Comparison of ENCODE assay signal across 21 mouse cellular contexts in the genomic region with DNA sequence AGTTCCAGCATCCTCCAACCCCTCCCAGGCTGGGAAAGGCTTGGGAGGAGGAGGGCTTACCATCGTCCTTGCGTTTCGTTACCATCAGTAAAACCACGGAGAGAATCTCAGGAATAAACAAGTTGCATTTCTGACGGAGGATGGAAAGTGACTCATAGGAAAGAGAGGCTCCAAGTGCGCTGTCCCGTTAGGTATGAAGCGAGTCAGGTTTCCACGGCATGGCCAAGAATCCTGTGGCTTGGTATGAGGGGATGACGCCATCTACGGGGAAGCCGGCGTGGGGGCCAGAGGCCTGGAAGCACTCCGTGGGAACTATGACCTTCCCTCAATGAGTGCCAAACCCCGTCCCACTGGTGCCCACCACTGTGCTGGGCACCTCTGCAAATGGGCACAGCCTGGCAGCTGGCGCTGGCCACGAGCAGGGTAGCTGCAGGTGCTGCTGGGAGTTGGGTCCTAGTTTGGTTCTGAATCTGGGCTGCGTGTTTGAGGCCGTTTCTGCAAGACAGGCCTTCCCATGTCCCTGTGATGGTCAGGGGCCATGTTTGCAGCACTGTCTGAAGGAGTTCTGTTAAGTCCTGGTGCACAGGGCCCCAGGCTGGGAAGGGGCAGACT.
DNase-seq lines count a peak whose midpoint lies in the region; ATAC-seq and TF ChIP-seq lines count a peak whose summit lies in the region.
"Had no signal": no experiment of that assay in that cellular context is flagged by ENCODE, and none has a peak within 500 bp of the region (broad histone marks: within the 10 kb centered on the region; RNA-seq: fewer than 3 reads in every experiment).

No protein-coding gene starts in this region.

- CTCF ChIA-PET in Patski (lab: Charles Lee): interaction anchor here (0.5 to 1.1 kb wide), 3 partner anchors 13 to 287 kb away, joined by 3 read pairs; no protein-coding TSS in a partner anchor

- H3K9me3 ChIP-seq in heart, embryonic 10.5 days: no peaks in the 10 kb centered on the region
- H3K9me3 ChIP-seq in heart, embryonic 11.5 days (replicated peaks; ENCODE audit: control insufficient read depth, low read length): no peaks in the 10 kb centered on the region
- no peaks in the 10 kb centered on the region for H3K9me3 ChIP-seq in hindbrain, embryonic 10.5 days
- H3K9me3 ChIP-seq: embryonic facial prominence, embryonic 12.5 days; forebrain, embryonic 13.5 days; hindbrain, embryonic 13.5 days; kidney, embryonic 15.5 days had no signal

- H3ac ChIP-seq in C2C12 (ENCODE audit: control insufficient read depth, insufficient read length, low read depth) (no peak overlapping the region), myocyte (ENCODE audit: control insufficient read depth, insufficient read length) (no peak overlapping the region)

- H3K4me1 ChIP-seq in heart, embryonic 10.5 days: peaks cover 54% of the 10 kb centered on the region
- H3K4me1 ChIP-seq in heart, embryonic 11.5 days (ENCODE audit: control insufficient read depth, insufficient read depth, low read length): peaks cover 3% of the 10 kb centered on the region
- H3K4me1 ChIP-seq in hindbrain, embryonic 10.5 days (replicated peaks): peaks cover 19% of the 10 kb centered on the region; the same call in 1 of the 2 replicates

- H3K79me3 ChIP-seq in C2C12 (ENCODE audit: low read depth): no peaks in the 10 kb centered on the region

- peak overlapping the region; percentile 54 for H3K27ac ChIP-seq in heart, embryonic 10.5 days
- no peak overlapping the region for H3K27ac ChIP-seq in heart, embryonic 11.5 days (ENCODE audit: low read depth, low read length)
- H3K27ac ChIP-seq in hindbrain, embryonic 10.5 days: no peak overlapping the region
- H3K27ac ChIP-seq: embryonic facial prominence, embryonic 12.5 days; forebrain, embryonic 13.5 days; heart, adult 2 months; hindbrain, embryonic 13.5 days; hindbrain, postnatal 0 days; kidney, embryonic 15.5 days had no signal

- H3K4me3 ChIP-seq in heart, embryonic 10.5 days: no peak overlapping the region
- no peak overlapping the region for H3K4me3 ChIP-seq in heart, embryonic 11.5 days (ENCODE audit: low read depth, low read length)
- H3K4me3 ChIP-seq in C2C12 (ENCODE audit: insufficient read depth, poor library complexity, severe bottlenecking) (no peak overlapping the region), myocyte (no peak overlapping the region)
- H3K4me3 ChIP-seq in hindbrain, embryonic 10.5 days: no peak overlapping the region
- H3K4me3 ChIP-seq: embryonic facial prominence, embryonic 12.5 days; forebrain, embryonic 13.5 days; heart, adult 2 months; hindbrain, embryonic 13.5 days; kidney, embryonic 15.5 days had no signal

- DNase-seq in heart, embryonic 10.5 days (ENCODE audit: low spot score): no peak
- DNase-seq in Patski (ENCODE audit: low read depth, low spot score): peak; percentile 91
- DNase-seq in adrenal gland, postnatal 14 days: no peak
- DNase-seq in hindbrain, embryonic 10.5 days (ENCODE audit: low spot score): no peak
- DNase-seq: adrenal gland, postnatal 10 days; cerebellum, adult 11-12 months; cerebellum, adult 9-10 months; cerebellum, postnatal 25 days; forebrain, postnatal 0 days; heart, adult 2 months; heart, postnatal 10 days; heart, postnatal 4 days; kidney, adult 18-20 months had no signal

- POLR2A ChIA-PET in Patski (lab: Charles Lee): interaction anchor here (0.6 to 2.4 kb wide), 2 partner anchors 44 to 339 kb away, joined by 3 to 11 read pairs; no protein-coding TSS in a partner anchor

- H3K79me2 ChIP-seq in C2C12 (ENCODE audit: control insufficient read depth, insufficient read depth) (no peaks in the 10 kb centered on the region), myocyte (ENCODE audit: control insufficient read depth, insufficient read depth) (no peaks in the 10 kb centered on the region)

- no peak overlapping the region for H3K4me2 ChIP-seq in heart, embryonic 11.5 days
- peak overlapping the region; percentile 71 for H3K4me2 ChIP-seq in myocyte (ENCODE audit: low read depth)
- H3K4me2 ChIP-seq: embryonic facial prominence, embryonic 12.5 days; forebrain, embryonic 13.5 days; hindbrain, embryonic 13.5 days; kidney, embryonic 15.5 days had no signal

- in situ Hi-C loops in Patski (cut with MboI; ENCODE audit: low pct_unique_long_range_greater_than_20kb): no loop called here

- peaks cover 12% of the 10 kb centered on the region; the same call in 1 of the 2 replicates for H3K27me3 ChIP-seq in heart, embryonic 10.5 days (ENCODE audit: insufficient read depth, poor library complexity, severe bottlenecking)
- H3K27me3 ChIP-seq in heart, embryonic 11.5 days (ENCODE audit: control insufficient read depth, insufficient read depth, low read length): peaks cover 2% of the 10 kb centered on the region; the same call in 1 of the 2 replicates
- H3K27me3 ChIP-seq in C2C12 (ENCODE audit: control insufficient read depth, insufficient read depth, insufficient read length): no peaks in the 10 kb centered on the region
- H3K27me3 ChIP-seq in Patski: no peaks in the 10 kb centered on the region
- no peaks in the 10 kb centered on the region for H3K27me3 ChIP-seq in myocyte (ENCODE audit: control insufficient read depth, insufficient read depth, insufficient read length)
- no peaks in the 10 kb centered on the region for H3K27me3 ChIP-seq in hindbrain, embryonic 10.5 days (ENCODE audit: insufficient read depth, poor library complexity, severe bottlenecking)
- H3K27me3 ChIP-seq: embryonic facial prominence, embryonic 12.5 days; forebrain, embryonic 13.5 days; hindbrain, embryonic 13.5 days had no signal

- TF ChIP-seq CTCF in C2C12 (IDR thresholded peaks at IDR 0.05; ENCODE audit: control insufficient read depth, insufficient read depth, insufficient read length) (no peak), Patski (IDR thresholded peaks at IDR 0.05) (no peak)

- H3K9ac ChIP-seq in heart, embryonic 11.5 days (ENCODE audit: low read depth, low read length): no peak overlapping the region
- H3K9ac ChIP-seq: embryonic facial prominence, embryonic 12.5 days; forebrain, embryonic 13.5 days; forebrain, postnatal 0 days; hindbrain, embryonic 13.5 days; kidney, embryonic 15.5 days had no signal

- H3K36me3 ChIP-seq in heart, embryonic 10.5 days: no peaks in the 10 kb centered on the region
- no peaks in the 10 kb centered on the region for H3K36me3 ChIP-seq in heart, embryonic 11.5 days (ENCODE audit: control insufficient read depth, insufficient read depth, low read length)
- H3K36me3 ChIP-seq in C2C12 (ENCODE audit: control insufficient read depth, insufficient read depth) (no peaks in the 10 kb centered on the region), myocyte (ENCODE audit: control insufficient read depth, insufficient read depth) (no peaks in the 10 kb centered on the region)
- no peaks in the 10 kb centered on the region for H3K36me3 ChIP-seq in hindbrain, embryonic 10.5 days
- H3K36me3 ChIP-seq: embryonic facial prominence, embryonic 12.5 days; hindbrain, embryonic 13.5 days; kidney, embryonic 15.5 days had no signal

- WGBS in heart, embryonic 10.5 days: 86% methylated on average over 19 of the region's 19 CpGs
- 87% methylated on average over 19 of the region's 19 CpGs for WGBS in heart, embryonic 11.5 days (ENCODE audit: insufficient replicate concordance)
- 90% methylated on average over 19 of the region's 19 CpGs for WGBS in hindbrain, embryonic 10.5 days

- ATAC-seq in heart, embryonic 11.5 days (replicated peaks; ENCODE audit: insufficient number of reproducible peaks, low FRiP score, low TSS enrichment): no peak
- ATAC-seq in Patski: peak; percentile 58
- ATAC-seq: forebrain, embryonic 13.5 days; forebrain, postnatal 0 days; hindbrain, postnatal 0 days had no signal

- no peak for TF ChIP-seq POLR2A in myocyte (IDR thresholded peaks at IDR 0.05; ENCODE audit: insufficient read length, low read depth)

TF ChIP-seq in C2C12, 6 proteins besides CTCF, POLR2A, EP300 and RAD21:
- TF ChIP-seq MAX (IDR thresholded peaks at IDR 0.05): peak; percentile 71
- TF ChIP-seq FOSL1 (IDR thresholded peaks at IDR 0.05; ENCODE audit: insufficient read depth, low read length, poor library complexity, severe bottlenecking): peak; percentile 35
- no peak for TF ChIP-seq CEBPB (IDR thresholded peaks at IDR 0.05; ENCODE audit: low read depth)
- TF ChIP-seq MYOD1 (IDR thresholded peaks at IDR 0.05; ENCODE audit: control insufficient read depth, insufficient read length, low read depth): peak; percentile 46

TF ChIP-seq in myocyte, 11 proteins besides CTCF, POLR2A, EP300 and RAD21:
- TF ChIP-seq E2F4 (IDR thresholded peaks at IDR 0.05; ENCODE audit: insufficient read depth): no peak
- TF ChIP-seq POLR2AphosphoS2 (IDR thresholded peaks at IDR 0.05; ENCODE audit: insufficient read length, low read depth): no peak
- peak in 2 of 3 experiments; percentile 60 to 71 for TF ChIP-seq MYOD1 (IDR thresholded peaks at IDR 0.05; ENCODE audit: control insufficient read depth in 1 of 3, insufficient read length in 2 of 3, low read depth in 2 of 3)
- TF ChIP-seq REST (IDR thresholded peaks at IDR 0.05; ENCODE audit: insufficient read depth, insufficient read length): no peak
- TF ChIP-seq MYOG (IDR thresholded peaks at IDR 0.05; ENCODE audit: control insufficient read depth in 1 of 3, insufficient read depth in 1 of 3, insufficient read length in 2 of 3, low read depth in 2 of 3): peak in 1 of 3 experiments; percentile 65
- no peak for TF ChIP-seq TCF12 (IDR thresholded peaks at IDR 0.05; ENCODE audit: insufficient read depth, poor library complexity, severe bottlenecking)
TF ChIP-seq in myocyte: peak in this region for 2.
